Mouse (Mus musculus) left cerebral cortex, postnatal 10 days (tissue): ENCODE data around the gene Gfpt1. TPM values are rescaled to one million over a fixed set of nuclear protein-coding genes. Genes with fewer than 3 reads are reported as not detected.
"Not testable (repeated sequence)": the region's sequence is repeated elsewhere in the genome, so short reads cannot be mapped to it uniquely, and the experiment has no call there.

Experiments used
- DNase-seq, 2 experiments: peaks; one replicate each; pipeline ENCODE4 v3.0.0; 2021 to 2022; ENCODE audit warnings: low spot score in 2 of 2, mixed read lengths in 1 of 2; ENCODE audit errors: extremely low spot score in 1 of 2
- intact Hi-C: fragments of 180-260 bp; cut with DNase I; formaldehyde crosslinking; loops from one replicate; pipeline ENCODE4 v1.15.1; 2025
- total RNA-seq, 2 experiments: library from RNA; stranded (reverse); gene quantifications; 2 replicates each; pipeline ENCODE4 v1.2.3; 2021

Gfpt1 gene
- total RNA-seq, 2 experiments from 2014 or later, result 60.0 to 60.7 TPM

GRCm38 (mm10) chr6:87039161-87039560 is 3.5 kb upstream of the Gfpt1 start:
- intact Hi-C loops, result no loop called here
- DNase-seq, result no peak

DNA sequence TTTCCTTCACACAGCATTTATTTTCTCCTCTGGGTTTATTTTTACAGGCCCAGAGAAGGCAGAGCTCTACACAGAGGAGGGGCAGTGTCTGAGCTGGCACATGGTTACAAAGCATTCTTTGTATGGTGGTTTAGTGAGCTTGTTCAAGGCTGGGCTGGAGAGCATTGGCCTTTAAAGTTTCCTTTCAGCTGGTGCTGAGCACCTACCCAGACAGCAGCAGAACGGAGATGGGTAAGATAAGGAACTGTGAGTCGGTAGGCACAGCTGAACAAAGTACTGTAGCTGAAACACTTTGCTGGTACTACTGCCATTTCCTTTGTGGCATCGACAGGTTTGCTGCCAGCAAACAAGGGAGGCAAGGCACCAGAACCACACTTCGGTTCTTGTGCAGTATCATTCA is 1.7 kb upstream of the Gfpt1 start:
- peak in 1 of 2 experiments; percentile 20 for DNase-seq
- intact Hi-C loops, result no loop called here

DNA sequence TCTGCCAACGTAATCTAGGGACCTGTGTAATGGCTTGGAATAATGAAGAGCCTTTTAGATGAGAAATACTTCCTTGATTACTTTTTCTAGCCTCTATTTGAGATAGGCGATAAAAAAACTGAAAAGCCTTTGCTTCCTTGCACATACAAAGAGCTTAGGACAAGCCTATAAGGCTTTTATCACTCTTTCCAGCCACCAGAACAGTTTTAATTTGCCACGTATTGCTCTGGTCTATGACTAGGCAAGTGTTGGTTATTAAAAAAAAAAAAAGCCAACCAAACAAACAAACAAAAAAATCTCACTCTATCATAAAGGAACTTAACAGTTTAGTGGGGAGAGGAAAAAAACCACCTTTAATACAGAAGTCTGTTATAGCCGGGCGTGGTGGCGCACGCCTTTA is 1.2 kb upstream of the Gfpt1 start:
- intact Hi-C loops, result no loop called here
- DNase-seq, result no peak

DNA sequence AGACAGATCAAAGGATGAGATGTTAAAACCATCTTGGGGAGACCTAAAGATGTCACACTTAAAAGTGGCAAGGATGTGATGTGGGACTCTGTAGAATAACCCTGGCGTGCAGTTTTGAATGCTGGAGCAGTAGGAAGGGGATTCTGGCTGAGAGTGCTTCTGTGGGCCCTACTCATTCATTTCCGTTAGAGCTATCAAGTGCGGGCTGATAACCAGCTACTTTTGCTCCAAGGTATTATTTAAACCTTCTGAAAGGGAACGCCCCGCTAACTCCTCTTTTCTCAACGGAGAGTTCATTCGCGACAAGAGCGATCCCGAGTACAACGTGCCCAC is 676 bp upstream of the Gfpt1 start:
- intact Hi-C loops, result no loop called here

GRCm38 (mm10) chr6:87043131-87043516 is 478 bp downstream of the Gfpt1 start:
- intact Hi-C loops, result no loop called here
- no peak for DNase-seq

More for the DNA sequence above, 676 bp upstream of the Gfpt1 start:
- no peak for DNase-seq

DNA sequence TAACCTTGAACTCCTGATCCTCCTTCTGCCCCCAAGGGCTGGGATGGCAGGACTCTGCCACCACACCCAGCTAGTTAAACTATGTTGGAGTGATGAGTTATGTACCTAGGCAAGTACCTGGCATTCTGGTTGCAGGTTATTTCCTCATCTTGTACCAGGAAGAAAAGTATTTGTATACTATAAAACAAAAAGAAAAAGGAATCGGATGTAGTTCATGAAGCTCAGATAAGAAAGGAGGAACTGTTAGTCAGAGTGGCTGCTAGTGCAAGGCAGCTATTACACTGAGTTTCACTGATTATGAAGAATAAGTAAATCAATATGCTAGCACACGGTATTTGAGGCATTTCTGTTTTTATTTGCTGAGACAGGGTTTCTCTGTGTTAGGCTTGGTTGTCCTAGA is 2.2 kb downstream of the Gfpt1 start:
- no peak for DNase-seq
- intact Hi-C loops, result no loop called here

GRCm38 (mm10) chr6:87045507-87045906 is 2.9 kb downstream of the Gfpt1 start:
- DNase-seq, result no peak
- intact Hi-C loops, result no loop called here

GRCm38 (mm10) chr6:87048712-87049111 is 6.1 kb downstream of the Gfpt1 start:
- intact Hi-C loops, DNase-seq: not testable (repeated sequence)

DNA sequence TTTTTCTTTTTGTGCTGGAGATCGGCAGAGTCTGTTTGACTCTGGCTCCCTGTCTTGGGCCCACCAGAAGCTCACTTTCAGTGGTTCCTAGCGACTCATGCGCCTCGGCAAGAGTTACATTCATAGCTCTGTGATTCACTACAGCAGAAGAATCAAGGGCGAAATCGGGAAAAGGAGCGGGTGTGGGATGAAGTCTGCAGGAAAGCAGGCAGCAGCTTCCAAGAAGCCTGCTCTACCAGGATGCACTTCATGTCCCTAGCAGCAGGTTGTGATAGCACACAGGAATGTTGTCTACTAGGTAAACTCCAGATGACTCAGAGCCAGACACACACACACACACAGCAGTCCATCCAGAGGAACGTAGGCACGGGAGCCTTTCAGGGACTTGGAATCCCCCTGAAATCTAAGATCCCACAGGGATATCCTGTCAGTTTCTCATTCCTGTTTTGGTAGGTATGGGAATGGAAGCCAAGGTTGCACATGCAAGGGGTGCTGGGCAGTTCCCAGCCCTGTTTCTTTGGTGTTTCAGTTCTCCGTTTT is 9.3 kb downstream of the Gfpt1 start:
- intact Hi-C loops, result no loop called here
- no peak for DNase-seq

DNA sequence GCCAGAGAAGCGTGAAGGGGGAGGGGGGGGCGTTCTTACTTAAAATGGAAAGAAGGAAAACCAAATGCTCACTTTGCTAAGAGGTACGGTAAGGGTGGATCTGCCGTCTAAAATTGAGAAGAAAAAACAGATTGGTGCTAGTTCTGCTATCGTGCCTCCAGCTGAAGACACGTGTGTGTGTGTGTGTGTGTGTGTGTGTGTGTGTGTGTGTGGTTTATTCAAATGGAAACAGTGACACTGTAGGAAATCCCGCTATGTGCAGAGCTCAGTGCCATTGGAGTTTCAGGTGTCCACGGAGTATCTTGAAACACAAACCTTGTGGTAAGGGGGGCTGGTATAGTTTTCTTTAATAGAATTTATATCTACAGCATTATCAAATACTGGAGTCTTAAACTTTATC is 11.5 kb downstream of the Gfpt1 start:
- intact Hi-C loops, result no loop called here
- no peak for DNase-seq

GRCm38 (mm10) chr6:87059754-87060153 is 17.1 kb downstream of the Gfpt1 start:
- intact Hi-C loops, result no loop called here

GRCm38 (mm10) chr6:87063586-87063985 is 20.9 kb downstream of the Gfpt1 start:
- DNase-seq, result no peak
- intact Hi-C loops, result no loop called here

More at GRCm38 (mm10) chr6:87059754-87060153, 17.1 kb downstream of the Gfpt1 start:
- no peak for DNase-seq

DNA sequence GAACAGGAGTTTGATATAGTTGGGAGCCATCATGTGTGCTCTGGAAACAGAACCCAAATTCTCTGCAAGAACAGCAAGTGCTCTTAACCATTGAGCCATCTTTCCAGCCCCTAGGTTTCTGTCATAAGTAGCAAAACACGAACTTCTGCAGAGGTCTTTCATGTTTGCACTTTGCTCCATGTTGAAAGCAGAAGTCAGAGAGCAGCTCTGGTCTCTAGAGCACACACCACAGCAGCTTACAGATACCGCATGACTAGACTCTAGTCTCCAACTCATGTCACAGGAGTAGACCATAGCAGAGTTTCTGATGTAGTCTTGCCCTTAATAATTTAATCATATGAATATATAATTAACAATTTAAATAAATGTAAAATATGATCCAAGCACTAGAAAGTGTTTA is 25.6 kb downstream of the Gfpt1 start:
- intact Hi-C loops, result no loop called here
- DNase-seq, result no peak

- DNase-seq, result no peak
- intact Hi-C loops, result no loop called here
Observed at GRCm38 (mm10) chr6:87069195-87069900, 26.7 kb downstream of the Gfpt1 start.

GRCm38 (mm10) chr6:87070641-87071040 is 28.0 kb downstream of the Gfpt1 start:
- DNase-seq, result no peak
- intact Hi-C loops, result no loop called here

DNA sequence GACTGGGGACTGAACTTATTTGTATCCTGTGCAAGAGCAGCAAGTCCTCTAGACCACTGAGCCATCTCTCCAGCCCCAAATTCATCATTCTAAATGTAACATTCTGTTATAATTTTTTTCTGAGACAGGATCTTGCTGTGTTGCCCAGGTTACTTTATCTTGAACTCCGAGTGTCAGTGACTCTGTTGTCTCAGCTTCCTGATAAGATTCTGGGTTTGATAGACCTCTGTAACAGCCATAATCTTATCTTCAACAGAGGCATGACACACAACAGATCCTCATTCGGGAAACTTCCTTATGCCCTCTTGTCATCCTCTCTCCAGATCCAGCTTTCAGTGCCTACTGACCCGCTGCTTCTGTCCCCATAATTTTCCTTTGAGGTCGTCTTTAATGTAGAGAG is 30.1 kb downstream of the Gfpt1 start:
- intact Hi-C loops, result no loop called here
- DNase-seq, result no peak

DNA sequence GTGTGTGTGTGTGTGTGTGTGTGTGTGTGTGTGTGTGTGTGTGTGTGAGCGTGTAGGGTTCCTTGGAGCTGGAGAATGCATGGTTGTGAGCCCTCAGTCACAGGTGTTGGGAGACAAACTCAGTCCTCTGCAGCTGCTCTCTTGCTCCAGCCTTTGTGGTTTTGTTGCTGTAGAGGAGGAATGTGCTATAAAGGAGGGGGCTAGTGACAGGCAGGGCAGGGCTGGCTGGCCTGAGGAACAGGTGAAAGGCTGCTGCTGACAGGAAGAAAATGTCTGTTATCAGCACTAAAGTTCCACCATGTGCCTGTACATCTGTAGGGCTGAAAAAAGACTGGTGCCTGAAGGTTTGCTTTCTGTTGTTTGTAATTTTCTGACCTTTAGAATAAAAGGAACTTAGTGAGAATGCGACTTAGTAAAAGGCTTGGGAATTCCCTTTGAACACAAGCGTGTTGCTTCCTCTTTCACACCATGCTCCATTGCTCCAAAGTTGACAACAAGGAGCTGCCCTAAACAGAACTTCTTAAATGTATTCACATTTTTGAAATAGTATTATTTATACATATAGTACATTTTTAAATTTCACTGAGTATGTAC is 32.5 kb downstream of the Gfpt1 start:
- intact Hi-C loops, result no loop called here
- DNase-seq, result no peak

GRCm38 (mm10) chr6:87079457-87079856 is 36.8 kb downstream of the Gfpt1 start:
- no peak for DNase-seq
- intact Hi-C loops, result no loop called here

- intact Hi-C loops, result no loop called here
- DNase-seq, result no peak
Observed at GRCm38 (mm10) chr6:87085026-87085425, 42.4 kb downstream of the Gfpt1 start.

- intact Hi-C loops, result no loop called here
- DNase-seq, result no peak
Observed at GRCm38 (mm10) chr6:87088356-87088755, 45.7 kb downstream of the Gfpt1 start.

DNA sequence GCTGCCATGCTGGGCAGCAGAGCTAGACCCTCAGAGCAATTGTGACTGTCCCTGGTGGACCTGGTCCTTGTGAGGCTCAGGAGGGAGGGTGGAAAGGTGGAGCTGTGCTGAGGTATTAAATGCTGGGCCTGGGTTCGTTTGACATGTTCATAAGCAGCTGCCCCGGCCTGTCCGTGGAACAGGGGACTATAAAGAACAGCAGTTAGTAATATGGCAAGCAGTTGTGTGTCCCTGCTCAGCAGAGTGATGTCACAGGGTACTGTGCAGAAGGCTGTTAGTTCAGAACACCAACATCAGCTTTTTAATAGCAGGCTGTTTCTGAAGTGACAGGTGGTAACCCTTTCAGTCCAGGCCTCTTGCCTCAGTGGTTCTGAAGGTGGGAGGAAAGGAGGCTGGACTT is 48.2 kb downstream of the Gfpt1 start:
- intact Hi-C loops, result no loop called here
- DNase-seq, result no peak
